Mouse (Mus musculus) liver, embryonic 13.5 days (tissue): ENCODE data around the gene Pla2g12b. TPM values are rescaled to one million over a fixed set of nuclear protein-coding genes. Genes with fewer than 3 reads are reported as not detected.

Experiments used
- ATAC-seq: fragments of 200-750 bp; cut with Nextera tagmentation; 2 replicates; pipeline ENCODE4 v1.8.0; 2017; ENCODE audit warnings: low read depth, mild to moderate bottlenecking, moderate number of reproducible peaks, moderate library complexity
- DNase-seq: peaks from one replicate; pipeline ENCODE4 v3.0.0; 2022
- H3K27ac ChIP-seq: fragments of 300-500 bp; sonication (generic); 2 replicates; pipeline ENCODE4 v1.5.1; 2015; ENCODE audit warnings: moderate library complexity, mild to moderate bottlenecking, inconsistent platforms
- H3K27me3 ChIP-seq: fragments of 300-500 bp; sonication (generic); 2 replicates; pipeline ENCODE4 v1.6.1; 2015; ENCODE audit warnings: mild to moderate bottlenecking, inconsistent platforms
- H3K36me3 ChIP-seq: fragments of 300-500 bp; sonication (generic); 2 replicates; pipeline ENCODE4 v1.6.1; 2015; ENCODE audit warnings: mild to moderate bottlenecking, inconsistent platforms
- H3K4me1 ChIP-seq: fragments of 300-500 bp; sonication (generic); replicated peaks from 2 replicates; pipeline ENCODE4 v1.6.1; 2015; ENCODE audit warnings: inconsistent platforms
- H3K4me2 ChIP-seq: fragments of 300-500 bp; sonication (generic); 2 replicates; pipeline ENCODE4 v1.6.1; 2015; ENCODE audit warnings: inconsistent platforms, mild to moderate bottlenecking, moderate library complexity
- H3K4me3 ChIP-seq: fragments of 300-500 bp; sonication (generic); replicated peaks from 2 replicates; pipeline ENCODE4 v1.5.1; 2015; ENCODE audit warnings: mild to moderate bottlenecking, inconsistent platforms
- H3K9ac ChIP-seq: fragments of 300-500 bp; sonication (generic); 2 replicates; pipeline ENCODE4 v1.6.1; 2015; ENCODE audit warnings: mild to moderate bottlenecking, inconsistent platforms
- H3K9me3 ChIP-seq: fragments of 300-500 bp; sonication (generic); replicated peaks from 2 replicates; pipeline ENCODE4 v1.6.1; 2016; ENCODE audit warnings: inconsistent platforms
- WGBS: fragments of 180-500 bp; shearing (Covaris S2); methylation state at CpG from one replicate; pipeline ENCODE4 v1.1.7; 2015; ENCODE audit not compliant: insufficient replicate concordance; 5-methylcytosine and 5-hydroxymethylcytosine counted together
- polyA plus RNA-seq: library from polyadenylated mRNA; unstranded; fragments of >200 nt; fragmentation: Nextera tagmentation; extraction: Ambion mirVana; gene quantifications from 2 replicates; pipeline ENCODE4 v1.2.1, GENCODE M21; 2015

Gene Pla2g12b
- polyA plus RNA-seq, 1 experiment from 2014 or later, result 45.4 TPM

GRCm38 (mm10) chr10:59413711-59414110 lies 10.3 kb downstream of the Pla2g12b start:
- no peak for DNase-seq
- no peaks in the 10 kb centered on the region for H3K9me3 ChIP-seq
- no peak overlapping the region for H3K4me3 ChIP-seq
- H3K27me3 ChIP-seq, result no peaks in the 10 kb centered on the region
- WGBS, result 72% methylated on average over 4 of the region's 4 CpGs
- no peak overlapping the region for H3K4me2 ChIP-seq
- H3K36me3 ChIP-seq, result no peaks in the 10 kb centered on the region
- H3K4me1 ChIP-seq, result no peaks in the 10 kb centered on the region
- H3K9ac ChIP-seq, result no peak overlapping the region
- H3K27ac ChIP-seq, result no peak overlapping the region
- ATAC-seq, result no peak

- DNase-seq (no peak), ATAC-seq (no peak)
- Histone ChIP-seq H3K4me3 (no peak overlapping the region), H3K4me2 (no peak overlapping the region), H3K9me3 (no peaks in the 10 kb centered on the region), H3K27ac (no peak overlapping the region), H3K9ac (no peak overlapping the region), H3K27me3 (no peaks in the 10 kb centered on the region), H3K4me1 (no peaks in the 10 kb centered on the region), H3K36me3 (peaks cover 6% of the 10 kb centered on the region; the same call in 1 of the 2 replicates)
- 66% methylated on average over 3 of the region's 3 CpGs for WGBS
Observed at GRCm38 (mm10) chr10:59416623-59417022, 13.2 kb downstream of the Pla2g12b start.

GRCm38 (mm10) chr10:59419516-59419915 lies 16.1 kb downstream of the Pla2g12b start:
- DNase-seq (no peak), ATAC-seq (no peak)
- H3K27me3 ChIP-seq, result no peaks in the 10 kb centered on the region
- WGBS, result 49% methylated on average over 4 of the region's 4 CpGs
- no peak overlapping the region for H3K9ac ChIP-seq
- no peaks in the 10 kb centered on the region for H3K9me3 ChIP-seq
- H3K4me2 ChIP-seq, result no peak overlapping the region
- no peak overlapping the region for H3K27ac ChIP-seq
- H3K36me3 ChIP-seq, result peaks cover 8% of the 10 kb centered on the region; the same call in 1 of the 2 replicates
- no peak overlapping the region for H3K4me3 ChIP-seq
- H3K4me1 ChIP-seq, result no peaks in the 10 kb centered on the region

- Histone ChIP-seq H3K4me3 (no peak overlapping the region), H3K9ac (no peak overlapping the region), H3K4me1 (no peaks in the 10 kb centered on the region), H3K27me3 (no peaks in the 10 kb centered on the region), H3K36me3 (peaks cover 8% of the 10 kb centered on the region; the same call in 1 of the 2 replicates), H3K4me2 (no peak overlapping the region), H3K9me3 (no peaks in the 10 kb centered on the region), H3K27ac (no peak overlapping the region)
- ATAC-seq (no peak), DNase-seq (no peak)
- WGBS, result 65% methylated on average over 3 of the region's 3 CpGs
Observed at GRCm38 (mm10) chr10:59424453-59424852, 21.0 kb downstream of the Pla2g12b start.

GRCm38 (mm10) chr10:59425369-59425768 lies 21.9 kb downstream of the Pla2g12b start:
- H3K9me3 ChIP-seq, result no peaks in the 10 kb centered on the region
- DNase-seq (no peak), ATAC-seq (no peak)
- no peak overlapping the region for H3K4me2 ChIP-seq
- H3K27ac ChIP-seq, result no peak overlapping the region
- H3K4me1 ChIP-seq, result no peaks in the 10 kb centered on the region; the same call in 1 of the 2 replicates
- H3K36me3 ChIP-seq, result peaks cover 8% of the 10 kb centered on the region; the same call in 1 of the 2 replicates
- no peak overlapping the region for H3K4me3 ChIP-seq
- no peaks in the 10 kb centered on the region for H3K27me3 ChIP-seq
- 74% methylated on average over 7 of the region's 7 CpGs for WGBS
- H3K9ac ChIP-seq, result no peak overlapping the region

GRCm38 (mm10) chr10:59426371-59426770 lies 22.9 kb downstream of the Pla2g12b start:
- Histone ChIP-seq H3K4me2 (no peak overlapping the region), H3K4me3 (no peak overlapping the region), H3K4me1 (peaks cover 6% of the 10 kb centered on the region), H3K27ac (no peak overlapping the region), H3K36me3 (peaks cover 5% of the 10 kb centered on the region; the same call in 1 of the 2 replicates), H3K27me3 (no peaks in the 10 kb centered on the region), H3K9ac (no peak overlapping the region), H3K9me3 (no peaks in the 10 kb centered on the region)
- 75% methylated on average over 4 of the region's 4 CpGs for WGBS
- DNase-seq, result no peak
- ATAC-seq, result no peak

GRCm38 (mm10) chr10:59429448-59430135 lies 26.1 kb downstream of the Pla2g12b start:
- H3K4me3 ChIP-seq, result no peak overlapping the region
- no peak overlapping the region for H3K27ac ChIP-seq
- H3K9me3 ChIP-seq, result no peaks in the 10 kb centered on the region
- H3K9ac ChIP-seq, result no peak overlapping the region
- ATAC-seq, result no peak
- no peak for DNase-seq
- H3K4me2 ChIP-seq, result no peak overlapping the region
- WGBS, result 68% methylated on average over 16 of the region's 16 CpGs
- peaks cover 10% of the 10 kb centered on the region for H3K4me1 ChIP-seq
- H3K36me3 ChIP-seq, result no peaks in the 10 kb centered on the region
- H3K27me3 ChIP-seq, result no peaks in the 10 kb centered on the region

GRCm38 (mm10) chr10:59430701-59431218 lies 27.3 kb downstream of the Pla2g12b start:
- Histone ChIP-seq H3K27ac (no peak overlapping the region), H3K9ac (no peak overlapping the region), H3K9me3 (no peaks in the 10 kb centered on the region), H3K4me1 (peaks cover 10% of the 10 kb centered on the region), H3K36me3 (no peaks in the 10 kb centered on the region), H3K27me3 (no peaks in the 10 kb centered on the region), H3K4me3 (no peak overlapping the region), H3K4me2 (no peak overlapping the region)
- peak; percentile 18 for DNase-seq
- peak; percentile 72 for ATAC-seq
- 6% methylated on average over 6 of the region's 6 CpGs for WGBS

- DNase-seq, result no peak
Observed at GRCm38 (mm10) chr10:59435746-59436145, 32.3 kb downstream of the Pla2g12b start.

GRCm38 (mm10) chr10:59438651-59439050 lies 35.2 kb downstream of the Pla2g12b start:
- peaks cover 9% of the 10 kb centered on the region; the same call in 1 of the 2 replicates for H3K4me1 ChIP-seq
- WGBS, result 82% methylated on average over 12 of the region's 12 CpGs
- H3K4me3 ChIP-seq, result no peak overlapping the region
- no peak overlapping the region for H3K27ac ChIP-seq
- DNase-seq (no peak), ATAC-seq (no peak)
- H3K27me3 ChIP-seq, result no peaks in the 10 kb centered on the region
- H3K9me3 ChIP-seq, result no peaks in the 10 kb centered on the region
- no peak overlapping the region for H3K4me2 ChIP-seq
- no peaks in the 10 kb centered on the region for H3K36me3 ChIP-seq
- no peak overlapping the region for H3K9ac ChIP-seq

More at GRCm38 (mm10) chr10:59435746-59436145, 32.3 kb downstream of the Pla2g12b start:
- Histone ChIP-seq H3K4me2 (no peak overlapping the region), H3K36me3 (no peaks in the 10 kb centered on the region), H3K9me3 (no peaks in the 10 kb centered on the region), H3K27me3 (no peaks in the 10 kb centered on the region), H3K27ac (no peak overlapping the region), H3K9ac (no peak overlapping the region), H3K4me1 (peaks cover 8% of the 10 kb centered on the region), H3K4me3 (no peak overlapping the region)
- WGBS, result 84% methylated on average over 18 of the region's 18 CpGs
- ATAC-seq, result no peak

- no peaks in the 10 kb centered on the region for H3K9me3 ChIP-seq
- H3K4me2 ChIP-seq, result no peak overlapping the region
- no peak overlapping the region for H3K9ac ChIP-seq
- H3K4me3 ChIP-seq, result no peak overlapping the region
- no peak overlapping the region for H3K27ac ChIP-seq
- ATAC-seq, result no peak
- H3K27me3 ChIP-seq, result no peaks in the 10 kb centered on the region
- no peaks in the 10 kb centered on the region for H3K36me3 ChIP-seq
- peaks cover 18% of the 10 kb centered on the region for H3K4me1 ChIP-seq
- DNase-seq, result no peak
- 50% methylated on average over 5 of the region's 5 CpGs for WGBS
Observed at GRCm38 (mm10) chr10:59439508-59439931, 36.1 kb downstream of the Pla2g12b start.

- no peak for ATAC-seq
- Histone ChIP-seq H3K4me2 (no peak overlapping the region), H3K36me3 (no peaks in the 10 kb centered on the region), H3K9ac (no peak overlapping the region), H3K9me3 (no peaks in the 10 kb centered on the region), H3K4me1 (peaks cover 23% of the 10 kb centered on the region), H3K27me3 (no peaks in the 10 kb centered on the region), H3K4me3 (peak overlapping the region; percentile 19), H3K27ac (no peak overlapping the region; the same call in 1 of the 2 replicates)
- WGBS, result 34% methylated on average over 6 of the region's 6 CpGs
- DNase-seq, result no peak
Observed at GRCm38 (mm10) chr10:59440177-59440576, 36.7 kb downstream of the Pla2g12b start.
